Mouse (Mus musculus) limb, embryonic 15.5 days (tissue): ENCODE data around the gene Snx25. TPM values are rescaled to one million over a fixed set of nuclear protein-coding genes. Genes with fewer than 3 reads are reported as not detected.
"Not testable (repeated sequence)": the region's sequence is repeated elsewhere in the genome, so short reads cannot be mapped to it uniquely, and the experiment has no call there.

Source experiments
- ATAC-seq: fragments of 200-750 bp; cut with Nextera tagmentation; 2 replicates; pipeline ENCODE4 v1.8.0; 2017; ENCODE audit warnings: low read depth, moderate TSS enrichment; ENCODE audit not compliant: insufficient number of reproducible peaks, low FRiP score, low TSS enrichment
- H3K27ac ChIP-seq: fragments of 300-500 bp; sonication (generic); 2 replicates; pipeline ENCODE4 v1.5.1; 2015; ENCODE audit warnings: moderate library complexity, mild to moderate bottlenecking, inconsistent platforms
- H3K27me3 ChIP-seq: fragments of 300-500 bp; sonication (generic); 2 replicates; pipeline ENCODE4 v1.6.1; 2015; ENCODE audit warnings: inconsistent platforms
- H3K36me3 ChIP-seq: fragments of 300-500 bp; sonication (generic); 2 replicates; pipeline ENCODE4 v1.6.1; 2015; ENCODE audit warnings: inconsistent platforms
- H3K4me1 ChIP-seq: fragments of 300-500 bp; sonication (generic); 2 replicates; pipeline ENCODE4 v1.6.1; 2015; ENCODE audit warnings: inconsistent platforms
- H3K4me2 ChIP-seq: fragments of 300-500 bp; sonication (generic); 2 replicates; pipeline ENCODE4 v1.6.1; 2015; ENCODE audit warnings: mild to moderate bottlenecking, inconsistent platforms
- H3K4me3 ChIP-seq: fragments of 300-500 bp; sonication (generic); 2 replicates; pipeline ENCODE4 v1.5.1; 2015; ENCODE audit warnings: mild to moderate bottlenecking, inconsistent platforms
- H3K9ac ChIP-seq: fragments of 300-500 bp; sonication (generic); 2 replicates; pipeline ENCODE4 v1.6.1; 2015; ENCODE audit warnings: inconsistent platforms
- H3K9me3 ChIP-seq: fragments of 300-500 bp; sonication (generic); 2 replicates; pipeline ENCODE4 v1.6.1; 2016; ENCODE audit warnings: inconsistent platforms
- WGBS: fragments of 180-500 bp; shearing (Covaris S2); methylation state at CpG from one replicate; pipeline ENCODE4 v1.1.7; 2015; 5-methylcytosine and 5-hydroxymethylcytosine counted together
- polyA plus RNA-seq: library from polyadenylated mRNA; unstranded; fragments of >200 nt; fragmentation: Nextera tagmentation; extraction: Ambion mirVana; gene quantifications from 2 replicates; pipeline ENCODE4 v1.2.1, GENCODE M21; 2015

The Snx25 gene
- polyA plus RNA-seq, 1 experiment from 2014 or later: 6.1 TPM

DNA sequence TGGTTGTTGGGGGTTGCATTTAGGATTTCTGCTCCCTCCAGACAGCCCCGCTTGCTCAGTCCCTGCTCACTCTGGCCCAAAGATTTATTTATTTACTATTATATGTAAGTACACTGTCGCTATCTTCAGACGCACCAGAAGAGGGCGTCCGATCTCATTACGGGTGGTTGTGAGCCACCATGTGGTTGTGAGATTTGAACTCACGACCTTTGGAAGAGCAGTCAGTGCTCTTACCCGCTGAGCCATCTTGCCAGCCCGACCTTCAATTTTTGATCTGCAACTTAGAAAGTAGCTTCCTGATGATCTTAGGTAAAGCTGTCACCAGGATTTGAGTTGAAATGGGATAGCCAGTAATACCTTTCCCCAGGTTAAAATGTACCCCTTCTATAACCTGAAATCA, 2.2 kb downstream of the Snx25 start:
- 85% methylated on average over 9 of the region's 9 CpGs for WGBS
- no peak overlapping the region for H3K4me3 ChIP-seq

DNA sequence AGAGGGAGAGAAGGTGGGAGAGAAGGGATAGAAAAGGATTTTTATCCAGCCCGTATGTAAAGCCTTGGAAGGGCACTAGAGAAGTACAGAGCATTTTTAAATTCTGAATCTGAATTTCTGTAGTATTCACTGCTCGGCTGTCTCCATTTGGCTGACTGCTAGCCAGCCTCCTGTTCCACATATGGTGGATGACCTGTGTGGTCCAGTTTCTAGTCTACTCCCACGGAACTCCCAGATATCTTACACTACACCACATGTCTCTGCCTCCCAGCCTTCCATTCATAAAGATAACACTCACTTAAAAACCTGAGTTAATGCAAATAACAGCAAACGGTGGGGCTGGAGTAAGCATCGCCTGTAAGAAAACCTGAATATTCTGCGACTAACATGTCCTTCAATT, 2.7 kb downstream of the Snx25 start:
- Histone ChIP-seq H3K9ac (no peak overlapping the region), H3K27me3 (peaks cover 2% of the 10 kb centered on the region; the same call in 1 of the 2 replicates), H3K4me3 (no peak overlapping the region), H3K4me2 (no peak overlapping the region), H3K36me3 (no peaks in the 10 kb centered on the region), H3K4me1 (peaks cover 17% of the 10 kb centered on the region), H3K9me3 (no peaks in the 10 kb centered on the region), H3K27ac (no peak overlapping the region)
- WGBS: 73% methylated on average over 6 of the region's 6 CpGs
- no peak for ATAC-seq

More for the DNA sequence above, 2.2 kb downstream of the Snx25 start:
- no peak overlapping the region for H3K4me2 ChIP-seq
- no peak for ATAC-seq
- H3K9ac ChIP-seq: no peak overlapping the region
- H3K9me3 ChIP-seq: no peaks in the 10 kb centered on the region
- peaks cover 2% of the 10 kb centered on the region; the same call in 1 of the 2 replicates for H3K27me3 ChIP-seq
- peaks cover 17% of the 10 kb centered on the region for H3K4me1 ChIP-seq
- no peak overlapping the region for H3K27ac ChIP-seq
- H3K36me3 ChIP-seq: no peaks in the 10 kb centered on the region

DNA sequence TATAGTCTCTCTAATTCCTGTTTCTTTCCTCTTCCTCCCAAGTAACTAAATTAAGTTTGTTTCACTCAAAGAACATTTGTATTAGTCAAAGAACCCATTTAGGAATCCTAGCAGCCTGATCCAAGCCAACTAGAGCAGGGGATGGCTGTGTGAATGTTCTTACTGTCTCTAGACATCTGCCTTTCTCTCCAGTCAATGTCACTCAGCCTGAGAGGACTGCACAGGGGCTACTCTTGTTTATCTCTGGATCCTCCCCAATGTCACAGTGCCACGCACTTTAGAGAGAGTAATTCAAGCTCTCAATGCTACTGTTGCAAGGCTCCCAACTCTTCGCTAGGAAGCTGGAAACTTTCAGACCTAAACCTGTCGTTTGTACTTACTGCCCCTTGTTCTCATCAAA, 5.8 kb downstream of the Snx25 start:
- no peaks in the 10 kb centered on the region for H3K9me3 ChIP-seq
- H3K27me3 ChIP-seq: no peaks in the 10 kb centered on the region
- H3K4me2 ChIP-seq: no peak overlapping the region
- H3K4me1 ChIP-seq: peaks cover 8% of the 10 kb centered on the region; the same call in 1 of the 2 replicates
- no peak overlapping the region for H3K9ac ChIP-seq
- ATAC-seq: no peak
- WGBS: 39% methylated on average over 3 of the region's 3 CpGs
- no peaks in the 10 kb centered on the region for H3K36me3 ChIP-seq
- peak overlapping the region; percentile 13; the same call in 1 of the 2 replicates for H3K27ac ChIP-seq
- no peak overlapping the region for H3K4me3 ChIP-seq

DNA sequence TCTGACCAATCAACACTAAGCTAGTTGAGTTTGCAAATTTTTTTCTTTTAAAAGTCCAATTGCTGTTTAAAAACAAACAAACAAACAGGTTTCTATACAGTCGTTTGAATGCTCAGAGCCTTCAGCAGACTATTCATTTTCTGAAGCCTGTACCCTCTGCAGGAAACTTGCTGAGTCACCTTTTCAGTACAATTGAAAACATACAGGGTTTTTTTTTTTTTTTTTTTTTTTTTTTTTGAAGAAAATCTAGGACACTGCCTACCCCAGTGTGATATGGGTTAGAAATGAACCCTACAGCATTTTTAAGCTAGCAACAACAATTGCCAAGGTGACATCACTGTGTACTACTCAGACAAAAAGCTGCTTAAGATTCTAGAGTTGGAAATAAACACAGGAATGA, 8.0 kb downstream of the Snx25 start:
- H3K4me3 ChIP-seq: no peak overlapping the region
- no peaks in the 10 kb centered on the region for H3K27me3 ChIP-seq
- no peak overlapping the region for H3K9ac ChIP-seq
- H3K27ac ChIP-seq: no peak overlapping the region
- H3K4me2 ChIP-seq: no peak overlapping the region
- no peaks in the 10 kb centered on the region for H3K9me3 ChIP-seq
- WGBS: 26% methylated on average over 1 of the region's 1 CpGs
- H3K4me1 ChIP-seq: peaks cover 2% of the 10 kb centered on the region; the same call in 1 of the 2 replicates
- H3K36me3 ChIP-seq: no peaks in the 10 kb centered on the region
- no peak for ATAC-seq

DNA sequence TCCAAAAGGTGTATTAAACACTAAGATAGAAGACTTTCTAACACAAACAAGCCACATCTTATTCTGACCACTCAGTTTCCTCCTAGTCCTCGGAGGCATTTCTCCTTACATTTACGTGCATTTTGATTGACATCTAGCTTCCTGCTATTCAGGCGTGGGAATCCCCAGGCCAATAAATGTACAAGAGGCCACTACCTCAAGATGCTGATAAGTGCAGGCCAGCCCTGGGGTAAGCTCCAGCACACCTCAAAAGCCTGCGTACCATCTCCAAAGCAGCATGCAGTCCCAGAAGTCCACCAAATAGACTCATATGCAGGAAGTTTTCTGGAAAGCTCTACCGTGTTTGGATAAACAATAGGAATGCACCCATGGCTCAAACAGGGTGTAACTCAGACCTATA, 8.5 kb downstream of the Snx25 start:
- Histone ChIP-seq H3K9me3 (no peaks in the 10 kb centered on the region), H3K4me2 (no peak overlapping the region), H3K27ac (no peak overlapping the region), H3K4me1 (no peaks in the 10 kb centered on the region; the same call in 1 of the 2 replicates), H3K36me3 (no peaks in the 10 kb centered on the region), H3K27me3 (no peaks in the 10 kb centered on the region), H3K4me3 (no peak overlapping the region), H3K9ac (no peak overlapping the region)
- ATAC-seq: no peak
- 61% methylated on average over 5 of the region's 5 CpGs for WGBS

DNA sequence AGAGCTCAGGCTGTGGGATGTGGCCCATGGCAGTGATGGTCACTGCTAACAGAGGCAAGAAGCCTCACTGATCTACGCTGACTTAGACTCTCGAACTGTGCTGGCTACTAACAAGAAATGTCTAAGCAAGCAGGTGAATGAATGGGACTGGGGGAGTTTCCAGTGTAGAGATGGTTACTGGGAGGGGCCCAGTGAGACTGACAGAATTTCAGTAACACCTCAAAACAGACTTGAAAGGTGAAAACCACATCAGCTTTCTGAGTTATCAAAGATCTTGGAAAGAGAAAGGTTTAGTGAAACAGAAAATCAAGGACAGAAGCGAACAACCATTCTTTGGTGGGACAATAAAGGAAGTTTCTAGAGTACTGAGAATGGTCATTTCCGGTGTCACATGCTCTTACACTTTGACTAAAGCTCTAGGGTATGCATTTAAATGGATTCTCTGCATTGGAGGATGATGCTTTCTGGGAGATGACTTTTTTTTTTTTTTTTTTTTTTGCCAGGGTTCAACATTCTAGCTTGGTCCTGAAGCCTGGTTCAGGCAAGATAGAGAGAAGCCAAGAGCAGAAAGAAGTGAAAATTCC, 9.4 kb downstream of the Snx25 start:
- H3K9ac ChIP-seq: no peak overlapping the region
- H3K4me3 ChIP-seq: no peak overlapping the region
- no peaks in the 10 kb centered on the region for H3K9me3 ChIP-seq
- no peak overlapping the region for H3K27ac ChIP-seq
- 91% methylated on average over 4 of the region's 4 CpGs for WGBS
- H3K4me2 ChIP-seq: no peak overlapping the region
- no peaks in the 10 kb centered on the region for H3K27me3 ChIP-seq
- H3K36me3 ChIP-seq: no peaks in the 10 kb centered on the region
- ATAC-seq: no peak
- H3K4me1 ChIP-seq: no peaks in the 10 kb centered on the region; the same call in 1 of the 2 replicates

DNA sequence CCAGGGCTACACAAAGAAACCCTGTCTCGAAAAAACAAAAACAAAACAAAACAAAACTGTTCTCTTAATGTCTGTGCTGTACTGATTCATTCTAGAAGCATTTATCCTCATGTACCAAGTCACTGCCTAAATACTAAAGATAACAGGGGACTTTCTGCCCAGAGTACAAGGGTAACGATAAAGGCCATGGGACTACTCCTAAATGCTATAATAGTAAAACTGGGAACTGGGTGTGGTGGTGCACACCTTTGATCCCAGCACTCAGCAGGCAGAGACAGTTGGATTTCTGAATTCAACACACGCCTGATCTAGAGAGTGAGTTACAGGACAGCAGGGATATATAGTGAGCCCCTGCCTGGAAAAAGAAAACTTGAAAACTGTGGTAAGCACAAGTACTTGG, 10.3 kb downstream of the Snx25 start:
- no peak for ATAC-seq
- no peak overlapping the region for H3K4me2 ChIP-seq
- 87% methylated on average over 3 of the region's 3 CpGs for WGBS

DNA sequence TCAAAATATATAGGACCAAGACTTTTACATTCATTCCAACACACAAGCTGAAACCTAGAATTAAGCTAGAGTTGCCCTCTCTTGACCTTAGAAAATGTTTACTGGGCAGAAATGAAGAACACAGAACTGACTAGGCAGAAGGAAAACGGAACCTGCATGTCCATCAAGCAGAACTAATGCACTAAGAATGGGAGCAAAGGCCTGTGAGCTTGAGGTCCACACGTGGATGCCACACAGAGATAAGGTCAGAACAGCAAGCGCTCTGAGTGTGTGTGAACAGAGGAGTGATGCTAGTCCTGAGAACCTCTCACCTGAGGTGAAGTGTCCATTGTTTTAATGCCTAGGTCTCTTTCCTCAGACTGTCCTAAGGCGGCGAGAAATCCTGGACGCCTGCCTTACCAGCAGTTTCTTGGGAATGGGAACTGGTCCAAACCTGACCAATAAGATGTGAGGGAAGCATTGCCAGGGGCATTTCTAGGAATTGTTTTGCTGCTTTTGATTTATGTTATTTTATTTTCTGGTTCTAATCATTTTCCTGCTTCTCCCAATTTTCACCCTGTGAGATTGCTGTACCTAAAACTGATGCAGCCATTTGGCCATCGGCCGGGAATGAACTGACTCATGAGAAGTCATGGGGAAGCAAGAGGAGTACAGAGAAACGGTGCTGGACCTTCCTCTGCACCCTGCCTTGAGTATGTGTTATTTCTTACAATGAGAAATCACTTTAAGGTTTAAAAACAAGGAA, 11.4 kb downstream of the Snx25 start:
- Histone ChIP-seq H3K9ac (no peak overlapping the region), H3K4me3 (no peak overlapping the region), H3K36me3 (no peaks in the 10 kb centered on the region), H3K9me3 (no peaks in the 10 kb centered on the region), H3K4me2 (no peak overlapping the region), H3K4me1 (no peaks in the 10 kb centered on the region; the same call in 1 of the 2 replicates), H3K27ac (no peak overlapping the region), H3K27me3 (no peaks in the 10 kb centered on the region)
- ATAC-seq: no peak
- 72% methylated on average over 9 of the region's 9 CpGs for WGBS

More for the DNA sequence above, 10.3 kb downstream of the Snx25 start:
- no peak overlapping the region for H3K4me3 ChIP-seq
- H3K9me3 ChIP-seq: no peaks in the 10 kb centered on the region
- no peaks in the 10 kb centered on the region for H3K27me3 ChIP-seq
- no peaks in the 10 kb centered on the region for H3K36me3 ChIP-seq
- no peak overlapping the region for H3K27ac ChIP-seq
- H3K4me1 ChIP-seq: no peaks in the 10 kb centered on the region; the same call in 1 of the 2 replicates
- no peak overlapping the region for H3K9ac ChIP-seq

DNA sequence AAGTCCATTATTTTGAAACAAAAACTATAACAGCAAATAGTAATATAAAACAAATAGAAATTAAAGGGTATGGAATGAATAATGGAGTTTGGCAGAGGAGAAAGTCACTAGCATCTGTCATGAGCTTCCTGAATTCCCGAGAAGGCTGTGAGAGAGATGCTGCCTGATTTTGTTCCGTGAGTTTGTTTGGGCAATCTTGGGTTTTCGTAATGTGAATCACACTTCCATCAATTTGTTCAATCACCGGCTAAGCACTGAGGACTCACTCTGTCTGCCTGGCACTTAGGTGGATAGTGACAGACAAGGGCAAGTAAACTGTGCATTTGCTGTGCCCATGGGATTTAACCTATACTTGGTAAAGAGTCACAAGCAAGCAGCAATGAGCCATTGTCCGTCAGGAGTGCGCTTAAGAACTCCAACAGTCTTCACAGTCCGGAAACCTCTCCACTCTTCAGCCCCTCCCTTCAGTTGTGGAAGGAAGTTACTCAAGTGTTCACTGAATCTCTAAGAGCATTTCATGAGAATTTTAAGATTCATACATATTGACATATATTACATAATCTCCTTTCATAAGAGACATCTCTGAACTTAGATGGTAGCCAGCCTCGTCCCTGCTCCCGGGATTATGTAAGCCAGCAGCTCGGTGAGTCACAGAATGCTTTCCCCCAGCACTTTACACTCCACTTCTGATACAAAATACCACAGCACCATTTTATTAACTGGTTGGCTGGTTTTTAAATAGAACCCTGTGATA, 13.9 kb downstream of the Snx25 start:
- WGBS: 78% methylated on average over 10 of the region's 10 CpGs
- H3K4me2 ChIP-seq: no peak overlapping the region
- H3K27me3 ChIP-seq: no peaks in the 10 kb centered on the region
- peaks cover 5% of the 10 kb centered on the region for H3K36me3 ChIP-seq
- ATAC-seq: no peak
- no peak overlapping the region for H3K4me3 ChIP-seq
- no peaks in the 10 kb centered on the region; the same call in 1 of the 2 replicates for H3K4me1 ChIP-seq
- no peaks in the 10 kb centered on the region for H3K9me3 ChIP-seq
- H3K27ac ChIP-seq: no peak overlapping the region
- H3K9ac ChIP-seq: no peak overlapping the region

DNA sequence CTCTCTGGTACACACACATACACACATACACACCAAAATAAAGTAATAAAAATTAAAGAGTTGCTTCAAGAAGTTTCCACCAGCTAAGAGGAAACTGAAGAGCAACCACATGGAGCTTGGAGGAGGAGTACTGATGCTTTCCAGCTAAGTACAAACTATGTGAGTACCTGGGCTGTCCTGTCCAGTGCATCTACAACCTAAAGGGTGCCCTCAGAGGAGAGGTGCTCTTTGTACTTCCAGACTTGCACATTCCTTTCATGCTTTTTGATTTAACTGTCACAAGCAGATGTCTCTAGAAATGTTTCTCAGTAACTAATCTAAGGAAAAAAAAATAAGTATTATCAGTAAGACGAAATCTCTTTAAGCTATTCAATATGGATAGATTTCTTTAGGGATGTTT, 14.6 kb downstream of the Snx25 start:
- WGBS: 66% methylated on average over 1 of the region's 1 CpGs
- no peak overlapping the region for H3K4me3 ChIP-seq
- no peaks in the 10 kb centered on the region for H3K27me3 ChIP-seq
- no peaks in the 10 kb centered on the region; the same call in 1 of the 2 replicates for H3K4me1 ChIP-seq
- no peak overlapping the region for H3K27ac ChIP-seq
- H3K9ac ChIP-seq: no peak overlapping the region
- H3K9me3 ChIP-seq: no peaks in the 10 kb centered on the region
- H3K36me3 ChIP-seq: peaks cover 5% of the 10 kb centered on the region
- no peak for ATAC-seq
- H3K4me2 ChIP-seq: no peak overlapping the region

DNA sequence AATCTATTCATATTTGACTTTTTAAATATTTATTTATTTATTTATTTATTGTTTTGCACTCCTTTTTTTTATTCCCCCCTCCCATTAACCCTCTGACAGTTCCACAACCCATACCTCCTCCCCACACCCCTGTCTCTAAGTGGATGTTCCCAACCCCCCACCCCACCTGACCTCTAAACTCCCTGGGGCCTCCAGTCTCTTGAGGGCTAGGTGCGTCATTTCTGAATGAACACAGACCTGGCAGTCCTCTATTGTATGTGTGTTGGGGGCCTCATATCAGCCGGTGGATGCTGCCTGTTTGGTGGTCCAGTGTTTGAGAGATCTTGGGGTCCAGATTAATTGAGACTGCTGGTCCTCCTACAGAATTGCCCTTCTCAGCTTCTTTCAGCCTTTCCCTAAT, 16.4 kb downstream of the Snx25 start:
- not testable (repeated sequence) for H3K36me3 ChIP-seq, H3K4me1 ChIP-seq, H3K9me3 ChIP-seq, ATAC-seq, H3K4me2 ChIP-seq, H3K27ac ChIP-seq, H3K27me3 ChIP-seq, H3K4me3 ChIP-seq, H3K9ac ChIP-seq
- WGBS: 89% methylated on average over 2 of the region's 2 CpGs

DNA sequence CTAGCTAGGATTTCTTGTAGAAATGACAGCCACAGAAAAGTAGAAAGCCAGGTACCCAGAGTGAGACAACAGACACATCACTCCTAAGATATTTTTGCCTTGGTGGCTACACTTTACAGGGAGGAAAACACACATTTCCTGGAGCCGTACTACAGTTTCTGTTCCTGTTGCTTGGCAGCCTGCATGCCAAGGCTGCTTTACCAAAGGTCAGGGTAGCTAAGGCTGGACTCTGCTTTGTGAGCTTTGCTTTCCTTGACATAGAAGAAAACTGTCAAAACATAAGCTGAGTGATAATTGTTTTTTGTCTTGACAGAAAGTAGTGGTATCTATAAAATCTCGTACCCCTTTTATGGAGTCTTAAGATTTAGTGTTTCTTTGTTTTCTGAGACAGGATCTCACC, 21.5 kb downstream of the Snx25 start:
- WGBS: 67% methylated on average over 2 of the region's 2 CpGs
- Histone ChIP-seq H3K36me3 (peaks cover 5% of the 10 kb centered on the region), H3K4me3 (no peak overlapping the region), H3K4me2 (no peak overlapping the region), H3K9me3 (no peaks in the 10 kb centered on the region), H3K27ac (no peak overlapping the region), H3K27me3 (no peaks in the 10 kb centered on the region), H3K9ac (no peak overlapping the region), H3K4me1 (no peaks in the 10 kb centered on the region)
- no peak for ATAC-seq
